Mouse (Mus musculus): ENCODE measurements around the gene Nhp2.

The Nhp2 gene

GRCm38 (mm10) chr11:51605602-51606446 lies 13.7 kb upstream of the Nhp2 start:
- CTCF ChIA-PET = interaction anchor here (0.8 to 1.7 kb wide), 4 partner anchors 10 to 76 kb away, joined by 3 to 9 read pairs (median 4); no protein-coding TSS in a partner anchor

DNA sequence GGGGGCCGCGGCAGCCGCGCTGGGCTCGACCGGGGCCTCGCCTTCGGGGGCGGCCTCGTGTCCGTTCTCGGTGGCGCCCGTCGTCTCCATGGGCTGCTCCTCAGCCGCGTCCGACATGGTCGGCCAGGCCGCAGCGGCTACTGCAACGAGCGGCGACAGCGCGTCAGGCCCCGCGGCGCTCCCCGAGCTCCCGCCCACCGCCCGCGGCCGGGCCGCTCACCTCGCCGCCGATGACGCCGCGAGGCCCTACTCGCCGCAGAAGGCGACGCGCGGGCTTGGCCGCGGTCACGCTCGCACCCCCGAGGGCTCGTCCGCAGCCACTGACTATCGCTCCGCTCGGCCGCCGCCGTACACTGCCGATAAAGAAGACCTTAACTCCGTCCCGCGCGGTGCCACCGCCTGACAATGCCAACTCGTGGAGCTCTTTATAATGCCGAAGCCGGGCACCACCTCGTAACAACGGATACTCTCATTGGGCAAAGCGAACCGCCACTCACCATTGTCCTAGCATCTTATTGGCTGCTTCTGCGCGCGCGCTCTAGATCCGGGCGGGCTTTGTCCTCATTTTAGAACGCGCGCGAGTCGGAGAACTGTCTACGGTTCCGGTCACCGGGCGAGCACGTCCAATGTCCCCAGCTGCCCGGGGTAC lies 13.0 kb upstream of the Nhp2 start, which contains the start of gene Hnrnpab:
Gene Hnrnpab, minus strand, starts transcription at position 401 of the 649 bp plus-strand sequence.
- CTCF ChIA-PET = interaction anchor here (0.8 to 1.1 kb wide), 3 partner anchors 22 to 75 kb away, joined by 3 to 4 read pairs (median 3); partner anchors contain the start of gene Phykpl

DNA sequence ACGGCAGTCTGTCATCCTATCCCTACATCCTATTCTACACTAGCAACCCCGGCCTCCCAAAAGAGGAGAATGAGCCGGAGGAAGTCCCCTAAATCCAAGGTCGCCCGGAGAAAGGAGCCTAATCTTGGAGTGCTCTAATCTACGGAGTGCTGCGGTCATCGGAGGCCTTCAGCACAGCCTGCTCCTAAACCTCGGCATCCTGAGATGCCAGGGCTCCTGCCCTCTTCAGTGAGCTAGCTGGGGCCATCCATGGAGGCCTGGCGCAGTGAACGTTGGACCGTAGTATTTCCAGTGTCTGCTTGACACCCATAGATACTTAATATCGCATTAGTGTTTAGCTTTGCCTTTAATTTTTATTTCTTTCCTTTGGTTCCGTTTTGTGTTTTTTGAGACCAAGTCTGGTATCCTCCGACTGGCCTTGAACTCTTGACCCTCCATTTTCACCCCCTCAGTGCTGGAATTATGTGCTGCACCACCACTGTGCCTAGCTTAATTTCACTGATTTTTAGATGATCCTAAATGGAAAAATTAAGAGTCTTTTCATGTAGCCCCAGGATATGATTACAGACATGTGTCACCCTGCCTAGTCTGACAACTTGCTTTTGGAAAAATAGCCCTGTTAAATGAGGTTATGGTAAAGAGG lies 12.3 kb upstream of the Nhp2 start:
- CTCF ChIA-PET = interaction anchor here (1.0 kb wide), 1 partner anchor 22 kb away, joined by 3 read pairs; the partner anchor contains the start of gene Phykpl

DNA sequence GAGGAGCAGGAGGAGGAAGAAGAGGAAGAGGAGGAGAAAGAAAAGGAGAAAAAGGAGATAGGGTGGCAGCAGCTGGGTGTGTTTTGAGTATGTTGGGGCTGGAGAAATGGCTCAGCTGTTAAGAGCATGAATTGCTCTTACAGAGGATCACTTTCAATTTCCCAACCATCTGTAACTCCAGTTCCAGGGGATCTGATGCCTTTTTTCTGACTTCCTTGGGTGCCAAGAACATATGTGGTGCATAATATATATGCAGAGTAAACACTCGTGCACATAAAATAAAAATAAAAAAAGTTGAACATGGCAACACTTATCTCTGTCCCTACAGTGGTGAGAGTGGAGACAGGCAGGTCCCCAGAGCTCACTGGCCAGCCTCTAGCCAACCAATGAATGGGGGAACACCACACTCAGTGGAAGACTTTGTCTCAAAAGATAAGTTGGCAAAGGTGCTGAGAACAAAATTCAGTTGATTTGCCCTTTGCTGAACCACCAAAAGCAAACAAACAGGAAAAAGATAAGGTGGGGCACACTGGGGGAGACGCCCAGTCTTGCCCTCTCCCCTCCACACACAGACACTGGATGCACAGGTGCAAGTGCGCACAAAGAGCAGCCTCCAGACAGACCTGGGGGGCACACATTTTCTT lies 10.1 kb upstream of the Nhp2 start:
- CTCF ChIA-PET = interaction anchor here (1.2 kb wide), 1 partner anchor 9 kb away, joined by 3 read pairs; no protein-coding TSS in a partner anchor

- CTCF ChIA-PET = interaction anchor here (1.2 kb wide), 2 partner anchors 8 to 24 kb away, joined by 3 read pairs; no protein-coding TSS in a partner anchor
Observed at GRCm38 (mm10) chr11:51609940-51610339, 9.6 kb upstream of the Nhp2 start.

DNA sequence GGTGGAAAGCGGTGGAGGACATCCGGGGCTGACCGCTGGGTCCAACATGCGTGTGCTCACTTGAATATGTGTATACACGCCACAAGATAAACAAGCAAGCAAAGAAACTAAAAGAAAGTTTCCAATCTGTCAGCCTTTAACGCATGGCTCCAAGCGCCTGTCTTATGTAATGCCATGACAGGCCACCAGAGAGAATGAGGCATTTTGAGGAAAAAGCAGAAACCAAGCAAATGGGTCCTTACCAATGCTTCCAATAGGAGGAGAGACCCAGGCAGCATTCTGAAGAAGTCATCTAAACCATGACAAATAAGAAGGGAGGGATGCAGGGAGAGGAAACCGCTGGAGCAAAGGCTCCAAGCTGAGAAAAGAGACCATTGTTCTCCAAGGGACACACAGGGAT lies 5.3 kb upstream of the Nhp2 start:
- CTCF ChIA-PET = no interaction called here

- CTCF ChIA-PET = interaction anchor here (0.8 to 1.1 kb wide), 2 partner anchors 10 to 23 kb away, joined by 4 to 5 read pairs; no protein-coding TSS in a partner anchor
Observed at GRCm38 (mm10) chr11:51615129-51615528, 4.4 kb upstream of the Nhp2 start.

DNA sequence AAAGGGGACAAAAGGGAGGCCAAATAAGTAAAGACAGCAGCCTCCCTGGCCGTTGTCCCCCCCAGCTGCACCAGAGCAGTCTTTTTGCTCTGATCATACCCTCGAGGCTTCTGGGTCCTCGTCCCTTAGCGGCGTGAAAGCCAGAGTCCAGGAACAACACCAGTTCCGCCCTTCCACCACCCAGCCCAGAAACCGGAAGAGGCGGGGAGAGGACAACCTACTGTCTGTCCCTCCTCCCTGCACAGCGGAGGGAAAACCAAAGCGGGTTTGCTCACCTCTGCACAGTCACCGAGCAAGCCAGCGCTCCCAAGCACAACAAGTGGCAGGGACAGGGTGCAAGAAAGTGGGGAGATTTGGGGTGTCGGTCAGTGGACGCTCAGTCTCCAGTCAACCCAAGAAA lies 3.9 kb upstream of the Nhp2 start:
- CTCF ChIA-PET = interaction anchor here (0.7 to 1.5 kb wide), 5 partner anchors 10 to 68 kb away, joined by 4 to 6 read pairs (median 5); no protein-coding TSS in a partner anchor

GRCm38 (mm10) chr11:51616113-51616512 lies 3.4 kb upstream of the Nhp2 start:
- CTCF ChIA-PET = interaction anchor here (0.5 to 2.5 kb wide), 7 partner anchors 11 to 69 kb away, joined by 3 to 15 read pairs (median 5); no protein-coding TSS in a partner anchor

GRCm38 (mm10) chr11:51617693-51618092 lies 1.8 kb upstream of the Nhp2 start:
- CTCF ChIA-PET = interaction anchor here (0.9 to 2.5 kb wide), 3 partner anchors 8 to 68 kb away, joined by 3 to 15 read pairs (median 4); no protein-coding TSS in a partner anchor

DNA sequence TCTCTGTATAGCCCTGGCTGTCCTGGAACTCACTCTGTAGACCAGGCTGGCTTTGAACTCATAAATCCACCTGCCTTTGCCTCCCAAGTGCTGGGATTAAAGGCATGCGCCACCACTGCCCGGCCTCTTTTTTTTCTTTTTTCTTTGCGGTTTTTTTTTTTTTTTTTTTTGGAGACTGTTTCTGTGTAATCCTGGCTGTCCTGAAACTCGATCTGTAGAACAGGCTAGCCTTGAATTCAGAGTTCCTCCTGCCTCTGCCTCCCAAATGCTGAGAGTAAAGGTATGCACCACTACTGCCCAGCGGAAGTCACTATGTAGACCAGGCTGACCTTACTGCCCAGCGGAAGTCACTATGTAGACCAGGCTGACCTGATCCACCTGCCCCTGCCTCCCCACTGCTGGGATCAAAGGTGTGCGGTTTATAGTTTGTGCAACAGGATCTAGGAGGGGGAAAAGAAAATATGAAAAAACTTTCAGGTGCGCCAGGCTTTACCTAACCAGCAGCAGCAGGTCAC lies 584 bp upstream of the Nhp2 start:
- CTCF ChIA-PET = interaction anchor here (1.3 kb wide), 1 partner anchor 21 kb away, joined by 3 read pairs; no protein-coding TSS in a partner anchor

- CTCF ChIA-PET = interaction anchor here (1.3 kb wide), 1 partner anchor 20 kb away, joined by 3 read pairs; no protein-coding TSS in a partner anchor
Observed at GRCm38 (mm10) chr11:51620084-51620483, 549 bp downstream of the Nhp2 start.

GRCm38 (mm10) chr11:51621776-51622175 lies 2.2 kb downstream of the Nhp2 start:
- CTCF ChIA-PET = interaction anchor here (0.5 kb wide), 1 partner anchor 91 kb away, joined by 3 read pairs; no protein-coding TSS in a partner anchor

- CTCF ChIA-PET = interaction anchor here (0.5 kb wide), 1 partner anchor 40 kb away, joined by 15 read pairs; no protein-coding TSS in a partner anchor
Observed at GRCm38 (mm10) chr11:51622971-51623491, 3.5 kb downstream of the Nhp2 start.

DNA sequence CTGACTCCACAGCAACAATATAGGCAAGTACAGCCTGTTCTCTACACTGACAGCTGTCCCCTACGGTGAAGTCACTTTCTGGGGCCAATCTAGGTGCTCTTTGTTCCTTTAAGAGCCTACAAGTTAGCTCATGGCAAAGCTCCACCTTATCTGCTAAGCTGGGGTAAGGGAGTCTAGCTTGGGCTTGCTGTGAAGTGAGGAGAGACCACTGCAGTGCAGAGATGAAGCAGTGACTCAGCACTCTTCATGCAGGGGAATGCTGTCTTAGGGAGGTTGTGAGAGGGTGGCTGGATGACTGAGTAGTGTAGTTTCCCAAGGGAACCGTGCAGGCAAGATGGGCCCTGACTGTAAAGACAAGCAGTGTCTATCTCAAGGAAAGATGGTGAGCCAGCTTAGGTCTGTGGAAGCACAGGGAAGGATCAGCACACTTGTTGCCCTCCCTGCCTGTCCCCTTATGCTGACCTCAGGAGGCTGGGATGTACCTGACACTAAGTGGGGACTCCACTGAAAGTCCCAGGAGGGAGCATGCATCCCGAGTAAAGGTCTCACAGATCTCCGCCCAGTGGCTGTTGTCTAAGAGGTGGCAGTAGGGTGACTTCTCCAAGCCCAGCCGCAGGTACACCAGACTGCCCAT lies 5.8 kb downstream of the Nhp2 start:
- CTCF ChIA-PET = no interaction called here

GRCm38 (mm10) chr11:51627425-51627824 lies 7.9 kb downstream of the Nhp2 start:
- CTCF ChIA-PET = no interaction called here

DNA sequence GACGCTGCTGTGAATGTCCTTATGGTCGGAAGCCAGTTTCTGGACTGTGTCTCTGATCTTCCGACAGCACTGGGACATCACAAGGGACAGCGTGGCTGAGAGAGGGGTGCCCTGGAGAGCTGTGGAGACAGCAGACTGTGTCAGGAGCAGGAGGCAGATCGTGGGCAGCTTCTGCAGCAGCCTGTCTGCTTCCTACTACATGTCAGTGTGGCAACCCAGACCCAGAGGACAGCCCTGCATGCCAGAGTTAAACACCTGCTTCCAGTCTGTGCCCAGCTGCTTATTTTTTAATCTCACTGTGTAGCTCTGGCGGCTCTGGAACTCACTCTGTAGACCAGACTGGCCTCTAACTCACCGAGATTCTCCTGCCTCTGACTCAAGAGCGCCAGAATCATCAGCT lies 8.4 kb downstream of the Nhp2 start:
- CTCF ChIA-PET = no interaction called here

DNA sequence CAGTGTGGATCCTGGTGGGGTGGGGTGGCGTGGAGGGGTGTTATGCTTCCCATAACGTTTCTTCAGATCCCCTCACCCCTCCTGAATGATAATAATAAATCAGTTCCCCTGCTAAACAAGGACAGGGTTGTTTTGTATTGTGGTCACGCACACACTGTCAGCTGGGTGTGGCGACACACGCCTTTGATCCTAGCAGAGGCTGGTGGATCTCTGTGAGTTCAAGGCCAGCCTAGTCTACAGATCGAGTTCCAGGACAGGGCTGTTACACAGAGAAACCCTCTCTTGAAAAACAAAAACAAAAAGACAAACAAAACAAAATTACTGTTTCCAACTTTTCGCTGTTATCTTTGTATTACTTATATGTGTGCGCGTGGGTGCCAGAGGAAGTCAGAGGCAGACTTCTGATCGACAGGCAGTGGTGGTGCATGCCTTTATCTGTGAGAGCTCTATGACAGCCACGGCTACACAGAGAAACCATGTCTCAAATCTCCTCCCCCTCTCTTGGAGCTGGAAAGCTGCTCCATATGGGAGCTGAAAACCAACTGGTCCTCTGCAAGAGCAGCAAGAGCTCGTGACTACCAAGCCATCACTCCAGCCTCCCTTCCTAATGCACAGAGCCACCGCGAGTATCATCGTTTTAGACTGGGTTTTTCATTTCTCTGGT lies 10.2 kb downstream of the Nhp2 start:
- CTCF ChIA-PET = interaction anchor here (0.7 kb wide), 1 partner anchor 11 kb away, joined by 3 read pairs; no protein-coding TSS in a partner anchor

GRCm38 (mm10) chr11:51632130-51632753 lies 12.7 kb downstream of the Nhp2 start:
- CTCF ChIA-PET = no interaction called here
